Mouse (Mus musculus): Measurements from ENCODE around the gene Epb41l4b. TPM values are rescaled to one million over a fixed set of nuclear protein-coding genes. Genes with fewer than 3 reads are reported as not detected.

Gene Epb41l4b
- polyA plus RNA-seq, 1 experiment = 10.7 TPM

DNA sequence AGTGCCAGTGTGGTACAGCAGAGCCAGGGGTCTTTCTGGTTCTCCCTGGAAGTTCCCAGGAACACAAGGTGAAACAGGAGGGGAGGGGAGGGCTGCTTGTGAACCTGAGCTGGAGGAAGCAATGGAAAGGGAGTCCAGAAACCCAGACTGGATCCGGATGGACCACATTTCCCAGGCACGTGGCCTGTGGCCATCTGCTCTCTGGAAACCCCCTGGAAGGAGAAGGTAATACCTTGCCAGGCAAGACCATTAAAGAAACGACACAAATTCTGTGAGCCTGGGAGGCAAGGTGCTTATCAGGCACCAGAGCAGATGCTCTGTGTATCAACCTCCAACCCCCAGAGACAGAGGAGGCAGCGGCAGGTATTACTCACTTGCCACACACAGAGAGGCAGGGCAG lies 8.7 kb downstream of the Epb41l4b start:
- Histone ChIP-seq H3K4me1 (replicated peaks; ENCODE audit: control insufficient read depth, insufficient read depth, low read length) (no peaks in the 10 kb centered on the region), H3K36me3 (ENCODE audit: control insufficient read depth, insufficient read depth, low read length) (no peaks in the 10 kb centered on the region), H3K4me3 (ENCODE audit: control insufficient read depth, insufficient read depth, low read length) (no peak overlapping the region), H3K27ac (ENCODE audit: control insufficient read depth, insufficient read depth, low read length) (no peak overlapping the region), H3K27me3 (ENCODE audit: control insufficient read depth, insufficient read depth, low read length) (no peaks in the 10 kb centered on the region)
- DNase-seq = no peak
- TF ChIP-seq POLR2A (IDR thresholded peaks at IDR 0.05; ENCODE audit: control insufficient read depth, extremely low read depth, insufficient read depth, low read length, poor library complexity) = no peak
- TF ChIP-seq CTCF (IDR thresholded peaks at IDR 0.05; ENCODE audit: borderline replicate concordance, control insufficient read depth, extremely low read depth, insufficient read depth, low read length, poor library complexity) = no peak
- 89% methylated on average over 4 of the region's 4 CpGs for WGBS

DNA sequence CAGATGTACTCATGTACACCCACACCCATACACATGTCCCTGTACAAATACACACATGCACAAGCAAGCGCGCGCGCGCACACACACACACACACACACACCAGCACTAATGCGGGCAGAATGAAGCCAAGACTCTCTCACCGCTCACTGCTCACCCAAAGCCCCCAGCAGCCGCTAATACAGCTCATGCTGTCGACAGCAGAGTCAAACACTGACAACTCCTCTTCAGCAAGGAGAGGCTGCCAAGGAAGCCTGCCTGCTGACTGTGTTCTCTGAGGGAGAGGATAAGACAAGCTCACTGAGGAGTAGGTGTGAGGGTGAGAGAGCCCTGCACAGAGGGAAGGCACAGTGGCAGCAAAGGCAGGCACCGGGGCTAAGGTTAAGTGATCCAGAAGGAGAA lies 11.4 kb downstream of the Epb41l4b start:
- no peak overlapping the region for H3K27ac ChIP-seq (ENCODE audit: control insufficient read depth, insufficient read depth, low read length)
- H3K4me3 ChIP-seq (ENCODE audit: control insufficient read depth, insufficient read depth, low read length) = no peak overlapping the region
- DNase-seq = no peak
- 93% methylated on average over 10 of the region's 10 CpGs for WGBS
- TF ChIP-seq CTCF (IDR thresholded peaks at IDR 0.05; ENCODE audit: borderline replicate concordance, control insufficient read depth, extremely low read depth, insufficient read depth, low read length, poor library complexity) (no peak), POLR2A (IDR thresholded peaks at IDR 0.05; ENCODE audit: control insufficient read depth, extremely low read depth, insufficient read depth, low read length, poor library complexity) (no peak)
- no peaks in the 10 kb centered on the region for H3K36me3 ChIP-seq (ENCODE audit: control insufficient read depth, insufficient read depth, low read length)
- no peaks in the 10 kb centered on the region for H3K4me1 ChIP-seq (replicated peaks; ENCODE audit: control insufficient read depth, insufficient read depth, low read length)
- H3K27me3 ChIP-seq (ENCODE audit: control insufficient read depth, insufficient read depth, low read length) = no peaks in the 10 kb centered on the region

DNA sequence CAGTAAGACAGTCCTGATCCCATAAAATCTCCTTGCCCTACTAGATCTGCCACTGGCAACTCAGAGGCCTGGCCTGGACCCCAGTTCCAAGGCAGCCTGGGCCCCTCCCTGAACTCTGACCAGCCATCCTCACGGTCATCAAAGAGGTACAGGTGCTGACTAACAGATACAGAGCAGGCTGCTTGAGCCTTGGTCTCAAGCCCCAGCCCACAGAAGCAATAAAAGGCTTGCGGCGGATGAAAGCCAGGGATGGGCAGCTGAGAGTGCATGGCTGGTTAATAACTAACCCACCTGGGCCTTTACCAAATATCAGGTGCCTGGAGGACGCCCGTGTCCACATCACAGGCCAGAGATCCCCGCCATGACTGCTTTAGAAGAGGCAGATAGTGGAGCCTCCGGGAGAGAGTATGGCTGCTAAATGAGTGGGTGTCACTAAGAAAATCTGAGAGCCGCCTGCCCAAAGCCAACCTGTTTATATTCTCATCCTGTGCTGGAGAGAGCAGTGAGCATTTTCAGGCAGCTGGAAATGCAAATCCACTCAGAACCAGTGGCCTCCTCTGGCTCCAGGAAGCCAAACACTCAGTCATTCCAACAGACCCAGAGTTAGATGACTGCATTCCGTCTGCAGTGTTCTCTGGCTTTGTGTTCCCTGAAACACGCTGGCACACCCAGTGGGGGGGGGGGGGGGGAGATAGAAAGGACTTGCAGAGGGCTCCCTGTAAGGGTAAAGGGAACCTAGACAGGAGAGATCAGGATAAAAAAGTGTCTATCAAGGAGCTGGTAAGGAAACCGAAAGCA lies 13.3 kb downstream of the Epb41l4b start:
- 91% methylated on average over 11 of the region's 11 CpGs for WGBS

DNA sequence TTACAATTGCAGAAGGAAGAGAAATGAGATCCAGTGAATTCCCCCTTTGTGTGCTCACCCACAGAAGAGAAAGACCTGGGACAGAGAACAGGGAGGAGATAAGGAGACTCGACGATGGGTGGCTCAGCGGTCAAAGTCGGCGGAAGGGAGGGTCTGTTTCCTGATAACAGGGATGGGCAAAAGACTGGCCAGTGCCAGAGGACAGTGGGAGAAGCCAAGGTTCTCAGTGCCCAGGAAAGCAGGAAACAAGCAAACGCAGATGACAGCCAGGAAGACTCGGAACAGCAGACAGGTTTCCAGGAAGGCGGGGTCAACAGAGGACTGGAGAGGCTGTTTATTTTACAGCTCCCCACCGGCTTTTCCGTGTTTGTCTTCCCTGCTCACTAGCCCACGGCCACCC lies 20.2 kb downstream of the Epb41l4b start:
- Histone ChIP-seq H3K27ac (ENCODE audit: control insufficient read depth, insufficient read depth, low read length) (no peak overlapping the region), H3K4me3 (ENCODE audit: control insufficient read depth, insufficient read depth, low read length) (no peak overlapping the region)

More for the DNA sequence above, 13.3 kb downstream of the Epb41l4b start:
- no peak overlapping the region for H3K4me3 ChIP-seq (ENCODE audit: control insufficient read depth, insufficient read depth, low read length)
- H3K36me3 ChIP-seq (ENCODE audit: control insufficient read depth, insufficient read depth, low read length) = no peaks in the 10 kb centered on the region
- TF ChIP-seq CTCF (IDR thresholded peaks at IDR 0.05; ENCODE audit: borderline replicate concordance, control insufficient read depth, extremely low read depth, insufficient read depth, low read length, poor library complexity) = no peak
- TF ChIP-seq POLR2A (IDR thresholded peaks at IDR 0.05; ENCODE audit: control insufficient read depth, extremely low read depth, insufficient read depth, low read length, poor library complexity) = no peak
- no peaks in the 10 kb centered on the region for H3K27me3 ChIP-seq (ENCODE audit: control insufficient read depth, insufficient read depth, low read length)
- H3K4me1 ChIP-seq (replicated peaks; ENCODE audit: control insufficient read depth, insufficient read depth, low read length) = no peaks in the 10 kb centered on the region
- H3K27ac ChIP-seq (ENCODE audit: control insufficient read depth, insufficient read depth, low read length) = no peak overlapping the region
- no peak for DNase-seq

DNA sequence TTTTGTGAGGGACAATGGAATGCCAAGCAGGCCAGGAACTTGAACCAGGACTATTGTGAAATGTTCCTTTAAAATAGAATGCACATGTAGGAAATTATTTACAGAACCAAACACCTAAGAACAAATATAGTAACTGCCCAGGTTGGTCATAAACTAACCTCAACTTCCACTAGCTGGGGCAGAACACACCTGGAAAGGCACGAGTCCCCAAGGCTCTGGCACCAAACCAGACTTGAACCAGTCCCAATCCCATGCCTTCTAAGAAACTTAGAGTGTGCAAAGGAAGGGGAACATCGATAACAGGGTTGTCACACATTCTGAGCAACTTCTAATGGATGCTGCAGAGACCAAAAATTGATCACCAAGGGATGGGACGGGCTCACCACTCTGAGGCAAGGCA lies 21.1 kb downstream of the Epb41l4b start:
- no peak for TF ChIP-seq CTCF (IDR thresholded peaks at IDR 0.05; ENCODE audit: borderline replicate concordance, control insufficient read depth, extremely low read depth, insufficient read depth, low read length, poor library complexity)
- TF ChIP-seq POLR2A (IDR thresholded peaks at IDR 0.05; ENCODE audit: control insufficient read depth, extremely low read depth, insufficient read depth, low read length, poor library complexity) = no peak
- Histone ChIP-seq H3K27me3 (ENCODE audit: control insufficient read depth, insufficient read depth, low read length) (no peaks in the 10 kb centered on the region), H3K27ac (ENCODE audit: control insufficient read depth, insufficient read depth, low read length) (no peak overlapping the region), H3K36me3 (ENCODE audit: control insufficient read depth, insufficient read depth, low read length) (no peaks in the 10 kb centered on the region), H3K4me3 (ENCODE audit: control insufficient read depth, insufficient read depth, low read length) (no peak overlapping the region), H3K4me1 (replicated peaks; ENCODE audit: control insufficient read depth, insufficient read depth, low read length) (no peaks in the 10 kb centered on the region)
- 77% methylated on average over 3 of the region's 3 CpGs for WGBS
- DNase-seq = no peak

More for the DNA sequence above, 20.2 kb downstream of the Epb41l4b start:
- 89% methylated on average over 11 of the region's 11 CpGs for WGBS
- H3K27me3 ChIP-seq (ENCODE audit: control insufficient read depth, insufficient read depth, low read length) = no peaks in the 10 kb centered on the region
- TF ChIP-seq CTCF (IDR thresholded peaks at IDR 0.05; ENCODE audit: borderline replicate concordance, control insufficient read depth, extremely low read depth, insufficient read depth, low read length, poor library complexity) = no peak
- TF ChIP-seq POLR2A (IDR thresholded peaks at IDR 0.05; ENCODE audit: control insufficient read depth, extremely low read depth, insufficient read depth, low read length, poor library complexity) = no peak
- no peaks in the 10 kb centered on the region for H3K36me3 ChIP-seq (ENCODE audit: control insufficient read depth, insufficient read depth, low read length)
- no peak for DNase-seq
- H3K4me1 ChIP-seq (replicated peaks; ENCODE audit: control insufficient read depth, insufficient read depth, low read length) = no peaks in the 10 kb centered on the region

DNA sequence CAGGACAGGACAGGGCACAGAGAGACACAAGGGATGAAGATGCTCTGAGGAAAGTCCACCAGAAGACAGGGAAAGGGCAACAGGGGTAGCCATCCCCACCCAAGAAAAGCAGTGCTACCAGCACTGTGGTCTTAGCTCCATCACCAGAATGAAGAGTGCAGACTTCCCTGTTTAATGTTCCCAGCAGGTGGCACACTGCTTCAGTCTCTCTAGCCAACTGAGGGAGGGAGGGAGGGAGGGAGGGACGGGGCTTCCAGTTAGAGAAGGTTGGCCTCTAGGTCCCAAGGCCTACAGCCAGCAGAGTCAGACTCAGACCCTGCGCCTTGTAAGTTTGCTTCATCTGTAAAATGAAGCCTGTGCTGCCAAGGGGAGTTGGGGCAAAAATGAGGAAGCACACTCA lies 22.7 kb downstream of the Epb41l4b start:
- DNase-seq = peak; percentile 7
- no peak overlapping the region for H3K27ac ChIP-seq (ENCODE audit: control insufficient read depth, insufficient read depth, low read length)

More for the DNA sequence above, 22.7 kb downstream of the Epb41l4b start:
- TF ChIP-seq POLR2A (IDR thresholded peaks at IDR 0.05; ENCODE audit: control insufficient read depth, extremely low read depth, insufficient read depth, low read length, poor library complexity) (no peak), CTCF (IDR thresholded peaks at IDR 0.05; ENCODE audit: borderline replicate concordance, control insufficient read depth, extremely low read depth, insufficient read depth, low read length, poor library complexity) (no peak)
- 46% methylated on average over 2 of the region's 2 CpGs for WGBS
- H3K27me3 ChIP-seq (ENCODE audit: control insufficient read depth, insufficient read depth, low read length) = no peaks in the 10 kb centered on the region
- H3K36me3 ChIP-seq (ENCODE audit: control insufficient read depth, insufficient read depth, low read length) = no peaks in the 10 kb centered on the region
- H3K4me1 ChIP-seq (replicated peaks; ENCODE audit: control insufficient read depth, insufficient read depth, low read length) = no peaks in the 10 kb centered on the region
- no peak overlapping the region for H3K4me3 ChIP-seq (ENCODE audit: control insufficient read depth, insufficient read depth, low read length)

Data from thymus, adult 2 months (tissue).